In the genomic region with DNA sequence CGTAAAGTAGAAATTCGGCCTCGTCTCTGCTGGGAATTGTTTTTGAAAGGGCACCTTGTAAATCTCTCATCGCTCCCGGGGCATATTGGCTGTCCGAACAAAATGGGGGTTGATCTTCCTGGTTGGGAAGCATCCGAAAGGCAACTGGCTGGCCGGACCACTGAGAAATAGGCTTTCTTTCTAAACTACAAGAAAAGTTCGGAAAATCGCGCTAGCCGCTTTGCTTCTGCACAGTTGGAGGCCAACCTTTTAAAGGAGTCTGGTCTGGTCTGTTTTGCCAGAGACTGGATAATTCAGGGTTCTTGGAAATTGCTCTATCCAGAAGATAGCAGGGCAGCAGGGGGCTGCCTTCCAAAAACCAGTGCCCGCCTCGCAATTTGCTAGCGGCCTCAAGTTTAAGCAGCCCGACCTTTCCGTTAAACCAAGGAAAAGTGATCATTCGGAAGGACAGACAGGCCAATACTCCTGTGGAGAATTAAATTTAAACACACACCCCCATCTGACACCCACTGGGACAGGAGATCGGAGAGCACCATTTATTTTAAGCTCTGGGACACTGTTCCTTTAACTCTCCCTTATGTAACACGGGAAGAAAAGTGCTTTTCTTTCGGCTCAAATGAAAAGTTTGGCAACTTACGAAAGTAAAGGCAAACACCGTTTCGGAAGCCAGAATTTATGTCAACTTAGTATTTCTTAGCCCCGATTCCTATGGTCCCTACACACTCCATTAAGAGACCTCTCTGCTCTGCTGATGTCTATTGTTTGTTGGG, we compare ENCODE assay signal across 9 mouse cellular contexts. TPM values are rescaled to one million over a fixed set of nuclear protein-coding genes. Genes with fewer than 3 reads are reported as not detected.
DNase-seq lines count a peak whose midpoint lies in the region; ATAC-seq and TF ChIP-seq lines count a peak whose summit lies in the region.
"Had no signal": no experiment of that assay in that cellular context is flagged by ENCODE, and none has a peak within 500 bp of the region (broad histone marks: within the 10 kb centered on the region; RNA-seq: fewer than 3 reads in every experiment).

No protein-coding gene starts in this region.

- no peak for ATAC-seq in lung, postnatal 0 days
- ATAC-seq in forebrain, embryonic 14.5 days, result no peak
- ATAC-seq in limb, embryonic 11.5 days (ENCODE audit: insufficient number of reproducible peaks, low FRiP score, low TSS enrichment, low read depth), result no peak
- ATAC-seq in stomach, postnatal 0 days (ENCODE audit: low FRiP score, low TSS enrichment), result no peak
- no peak for ATAC-seq in liver, postnatal 0 days

- H3K27ac ChIP-seq in lung, postnatal 0 days (ENCODE audit: low read length), result peak overlapping the region; percentile 89
- H3K27ac ChIP-seq in forebrain, embryonic 14.5 days (ENCODE audit: low read depth, low read length), result no peak overlapping the region
- no peak overlapping the region for H3K27ac ChIP-seq in limb, embryonic 11.5 days (replicated peaks; ENCODE audit: low read depth, low read length)
- no peak overlapping the region for H3K27ac ChIP-seq in stomach, postnatal 0 days (replicated peaks)
- no peak overlapping the region for H3K27ac ChIP-seq in liver, postnatal 0 days (ENCODE audit: low read depth)

- peak overlapping the region; percentile 63 for H3K4me3 ChIP-seq in lung, postnatal 0 days (ENCODE audit: low read depth, low read length)
- peak overlapping the region; percentile 35 for H3K4me3 ChIP-seq in forebrain, embryonic 14.5 days (ENCODE audit: low read depth, low read length)
- H3K4me3 ChIP-seq in limb, embryonic 11.5 days (ENCODE audit: low read depth, low read length), result peak overlapping the region; percentile 31; the same call in 1 of the 2 replicates
- peak overlapping the region; percentile 50 for H3K4me3 ChIP-seq in stomach, postnatal 0 days (ENCODE audit: low read depth, low read length)
- no peak overlapping the region for H3K4me3 ChIP-seq in liver, postnatal 0 days (ENCODE audit: low read depth, low read length)

- no peaks in the 10 kb centered on the region for H3K9me3 ChIP-seq in lung, postnatal 0 days (ENCODE audit: low read length)
- H3K9me3 ChIP-seq in forebrain, embryonic 14.5 days (replicated peaks; ENCODE audit: control insufficient read depth, low read length), result no peaks in the 10 kb centered on the region
- no peaks in the 10 kb centered on the region for H3K9me3 ChIP-seq in limb, embryonic 11.5 days (ENCODE audit: control insufficient read depth, low read length)
- no peaks in the 10 kb centered on the region for H3K9me3 ChIP-seq in stomach, postnatal 0 days (ENCODE audit: control insufficient read depth, low read length)
- no peaks in the 10 kb centered on the region for H3K9me3 ChIP-seq in liver, postnatal 0 days (ENCODE audit: low read length)

- peak overlapping the region; percentile 88 for H3K9ac ChIP-seq in lung, postnatal 0 days (replicated peaks; ENCODE audit: low read depth)
- H3K9ac ChIP-seq in forebrain, embryonic 14.5 days (ENCODE audit: low read length), result peak overlapping the region; percentile 43; the same call in 1 of the 2 replicates
- no peak overlapping the region for H3K9ac ChIP-seq in limb, embryonic 11.5 days (ENCODE audit: low read length)
- H3K9ac ChIP-seq in stomach, postnatal 0 days (ENCODE audit: low read length), result no peak overlapping the region
- H3K9ac ChIP-seq in liver, postnatal 0 days (replicated peaks), result no peak overlapping the region

- DNase-seq in lung, postnatal 0 days (ENCODE audit: low spot score), result no peak
- DNase-seq in lung, postnatal 10 days, result no peak
- DNase-seq in forebrain, embryonic 14.5 days (ENCODE audit: low spot score), result peak; percentile 23
- DNase-seq in limb, embryonic 11.5 days (ENCODE audit: low spot score), result peak; percentile 67
- no peak for DNase-seq in stomach, postnatal 0 days (ENCODE audit: low spot score)
- DNase-seq in liver, postnatal 0 days, result no peak
- DNase-seq in frontal cortex, adult 2 months (ENCODE audit: extremely low spot score in 1 of 2, low spot score in 1 of 2), result no peak
- DNase-seq in thymus, postnatal 36 days, result no peak
- DNase-seq: adrenal gland, postnatal 36 days had no signal

- TF ChIP-seq CTCF in lung, postnatal 0 days (IDR thresholded peaks at IDR 0.05), result no peak
- no peak for TF ChIP-seq CTCF in stomach, postnatal 0 days (IDR thresholded peaks at IDR 0.05; ENCODE audit: low read depth)
- no peak for TF ChIP-seq CTCF in liver, postnatal 0 days (IDR thresholded peaks at IDR 0.05; ENCODE audit: low read depth)

- no peaks in the 10 kb centered on the region; the same call in 1 of the 2 replicates for H3K4me1 ChIP-seq in lung, postnatal 0 days (ENCODE audit: insufficient read depth, low read depth, low read length)
- peaks cover 2% of the 10 kb centered on the region; the same call in 1 of the 2 replicates for H3K4me1 ChIP-seq in forebrain, embryonic 14.5 days (ENCODE audit: control insufficient read depth, insufficient read depth, low read length)
- H3K4me1 ChIP-seq in limb, embryonic 11.5 days (ENCODE audit: control insufficient read depth, insufficient read depth, low read length), result peaks cover 9% of the 10 kb centered on the region
- H3K4me1 ChIP-seq in stomach, postnatal 0 days (replicated peaks; ENCODE audit: control insufficient read depth, insufficient read depth), result no peaks in the 10 kb centered on the region
- H3K4me1 ChIP-seq in liver, postnatal 0 days (ENCODE audit: insufficient read depth), result no peaks in the 10 kb centered on the region

- no peaks in the 10 kb centered on the region for H3K36me3 ChIP-seq in lung, postnatal 0 days (ENCODE audit: insufficient read depth, low read length)
- no peaks in the 10 kb centered on the region for H3K36me3 ChIP-seq in forebrain, embryonic 14.5 days (ENCODE audit: control insufficient read depth, insufficient read depth, low read length)
- H3K36me3 ChIP-seq in limb, embryonic 11.5 days (ENCODE audit: control insufficient read depth, insufficient read depth, low read length), result no peaks in the 10 kb centered on the region
- H3K36me3 ChIP-seq in stomach, postnatal 0 days (ENCODE audit: control insufficient read depth, insufficient read depth, low read length), result no peaks in the 10 kb centered on the region
- no peaks in the 10 kb centered on the region for H3K36me3 ChIP-seq in liver, postnatal 0 days (replicated peaks; ENCODE audit: insufficient read depth, low read length)

- WGBS in lung, postnatal 0 days, result 2% methylated on average over 25 of the region's 25 CpGs
- WGBS in forebrain, embryonic 14.5 days, result under 1% methylated on average over 25 of the region's 25 CpGs
- WGBS in limb, embryonic 11.5 days, result under 1% methylated on average over 25 of the region's 25 CpGs
- 6% methylated on average over 25 of the region's 25 CpGs for WGBS in stomach, postnatal 0 days
- 3% methylated on average over 25 of the region's 25 CpGs for WGBS in liver, postnatal 0 days (ENCODE audit: insufficient replicate concordance)

- H3K4me2 ChIP-seq in lung, postnatal 0 days (replicated peaks; ENCODE audit: low read depth, low read length), result peak overlapping the region; percentile 58; the same call in 1 of the 2 replicates
- H3K4me2 ChIP-seq in forebrain, embryonic 14.5 days (ENCODE audit: low read length), result no peak overlapping the region
- no peak overlapping the region; the same call in 1 of the 2 replicates for H3K4me2 ChIP-seq in limb, embryonic 11.5 days (ENCODE audit: low read depth, severe bottlenecking)
- peak overlapping the region; percentile 55 for H3K4me2 ChIP-seq in stomach, postnatal 0 days (replicated peaks; ENCODE audit: low read depth)
- H3K4me2 ChIP-seq in liver, postnatal 0 days (ENCODE audit: low read depth, low read length), result no peak overlapping the region

- TF ChIP-seq EP300 in lung, postnatal 0 days (IDR thresholded peaks at IDR 0.05), result no peak
- TF ChIP-seq EP300 in stomach, postnatal 0 days (optimal IDR thresholded peaks at IDR 0.05), result no peak
- no peak for TF ChIP-seq EP300 in liver, postnatal 0 days (IDR thresholded peaks at IDR 0.05; ENCODE audit: low read depth)

- H3K27me3 ChIP-seq in lung, postnatal 0 days (replicated peaks; ENCODE audit: insufficient read depth, low read length), result peaks cover 48% of the 10 kb centered on the region
- H3K27me3 ChIP-seq in forebrain, embryonic 14.5 days (replicated peaks; ENCODE audit: control insufficient read depth, insufficient read depth, low read length), result peaks cover 91% of the 10 kb centered on the region
- peaks cover 86% of the 10 kb centered on the region for H3K27me3 ChIP-seq in limb, embryonic 11.5 days (ENCODE audit: control insufficient read depth, insufficient read depth, low read length)
- H3K27me3 ChIP-seq in stomach, postnatal 0 days (ENCODE audit: control insufficient read depth, insufficient read depth, low read length), result peaks cover 50% of the 10 kb centered on the region; the same call in 1 of the 2 replicates
- H3K27me3 ChIP-seq in liver, postnatal 0 days (ENCODE audit: insufficient read depth, low read length), result peaks cover 98% of the 10 kb centered on the region

RNA-seq across cellular contexts. Expression of a gene that starts 1.4 kb away (rescaled TPM):
- 19.3 and 20.6 TPM in 2 replicates for polyA plus RNA-seq in lung, postnatal 0 days (2015; fragmentation: Nextera tagmentation; extraction: Ambion mirVana)
- 0.32 and 0.62 TPM in 2 replicates for polyA plus RNA-seq in forebrain, embryonic 14.5 days (2014; fragmentation: Nextera tagmentation; extraction: Ambion mirVana)
- 0.36 and 0.45 TPM in 2 replicates for polyA plus RNA-seq in limb, embryonic 11.5 days (2014; fragmentation: Nextera tagmentation; extraction: Ambion mirVana)
- 0.76 and 0.84 TPM in 2 replicates for polyA plus RNA-seq in stomach, postnatal 0 days (2015; fragmentation: Nextera tagmentation; extraction: Ambion mirVana)
- polyA plus RNA-seq in liver, postnatal 0 days (2015; fragmentation: Nextera tagmentation; extraction: Ambion mirVana), result not detected in 2 replicates
- polyA plus RNA-seq in frontal cortex, adult 2 months (2012; rRNA removed), result 0.96 and 1.1 TPM in 2 replicates

Comparison
In these comparisons a context has a peak if more than half of its experiments do, and no peak if none do; other contexts are left out.
1. DNase-seq: peak in forebrain, embryonic 14.5 days (single experiment) and limb, embryonic 11.5 days (single experiment); none in lung, postnatal 0 days (single experiment), lung, postnatal 10 days (single experiment), stomach, postnatal 0 days (single experiment), liver, postnatal 0 days (single experiment), frontal cortex, adult 2 months (0 of 2) and thymus, postnatal 36 days (0 of 2).
2. H3K4me2 ChIP-seq: peak in lung, postnatal 0 days (single experiment) and stomach, postnatal 0 days (single experiment); none in forebrain, embryonic 14.5 days (single experiment), limb, embryonic 11.5 days (single experiment) and liver, postnatal 0 days (single experiment).
3. H3K9ac ChIP-seq: peak in lung, postnatal 0 days (single experiment) and forebrain, embryonic 14.5 days (single experiment); none in limb, embryonic 11.5 days (single experiment), stomach, postnatal 0 days (single experiment) and liver, postnatal 0 days (single experiment).